Mouse (Mus musculus) central nervous system, embryonic 11.5 days (tissue): ENCODE results near the gene Olfr1453. TPM values are rescaled to one million over a fixed set of nuclear protein-coding genes. Genes with fewer than 3 reads are reported as not detected.

Experiments
- polyA plus RNA-seq: library from polyadenylated mRNA; depleted of rRNA; stranded (reverse); fragments of >200 nt; gene quantifications from 2 replicates; pipeline ENCODE4 v1.2.3, GENCODE M21; 2012; rRNA removed

The Olfr1453 gene
- not detected in 2 replicates for polyA plus RNA-seq

DNA sequence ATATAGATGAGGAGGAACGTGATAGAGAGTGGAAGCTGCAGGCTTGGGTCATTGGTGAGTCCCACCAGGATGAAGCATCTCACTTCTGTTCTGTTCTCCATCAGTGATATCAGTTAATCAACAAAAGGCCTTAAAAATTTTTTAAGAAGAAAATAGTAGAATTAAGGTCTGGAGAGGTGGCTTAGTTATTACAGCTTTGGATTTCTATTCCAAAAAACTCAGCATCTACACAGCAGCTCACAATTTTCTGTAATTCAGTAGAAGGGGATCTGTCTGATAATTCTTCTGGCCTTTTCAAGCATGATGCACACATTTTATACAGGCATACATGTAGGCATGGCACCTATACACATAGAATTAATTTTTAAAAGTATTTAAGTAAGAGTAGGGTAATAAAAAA lies at the start of gene Olfr1453:
Gene Olfr1453 (minus strand): TSS at position 101 of the 400 bp plus-strand sequence.

DNA sequence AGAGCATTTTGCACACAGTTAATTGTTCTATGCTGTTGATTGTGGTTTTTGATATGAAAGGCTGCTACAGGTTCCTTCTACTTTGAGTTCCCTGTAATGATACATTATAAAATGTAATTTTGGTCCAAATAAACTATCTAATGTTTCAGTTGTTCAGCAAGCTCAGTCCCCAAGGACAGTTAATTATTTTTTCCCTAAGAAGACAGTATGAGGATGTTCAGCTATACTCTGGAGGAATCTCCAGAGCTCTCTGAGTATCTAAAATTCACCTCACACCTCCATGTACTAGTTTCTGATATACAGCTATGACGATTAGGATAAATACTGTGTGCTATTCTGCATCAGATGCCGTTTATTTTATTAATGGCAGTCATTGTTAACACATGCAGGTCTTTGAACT lies 32.2 kb upstream of the Olfr1453 start, which contains the start of gene Olfr1454:
Gene Olfr1454 (plus strand): TSS at position 301 of the 400 bp plus-strand sequence.

DNA sequence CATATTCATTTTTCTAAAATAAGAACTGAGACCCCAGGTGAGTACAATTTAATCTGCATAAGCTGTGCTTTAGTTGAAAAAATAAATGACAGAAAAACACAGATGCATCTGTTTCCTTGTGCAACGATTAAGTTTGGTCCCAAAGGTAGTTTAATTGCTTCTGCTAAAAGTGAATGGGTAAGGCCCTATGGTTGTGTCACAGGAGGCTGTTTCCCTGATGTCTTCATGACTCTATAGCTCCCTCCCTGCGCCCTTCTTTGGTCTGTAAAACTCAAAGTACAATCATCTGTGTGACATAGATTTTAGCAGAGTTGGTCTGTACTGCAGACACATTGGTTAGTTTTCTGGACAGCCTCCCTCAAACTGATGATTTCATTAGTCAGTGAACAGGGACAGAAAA lies 33.4 kb downstream of the Olfr1453 start, which contains the start of gene Olfr1451:
Gene Olfr1451 (plus strand): TSS at position 301 of the 400 bp plus-strand sequence.

Other genes starting within 250 kb of the Olfr1453 start
- gene Zfp91, start 232.2 kb downstream of the Olfr1453 start, polyA plus RNA-seq, result 36.9 and 40.9 TPM in 2 replicates
- 1.5 and 1.8 TPM in 2 replicates for gene Lpxn, start 232.1 kb downstream of the Olfr1453 start, polyA plus RNA-seq
- not detected in 2 replicates for gene Gm5244, start 181.6 kb downstream of the Olfr1453 start, polyA plus RNA-seq
- gene Olfr1444, start 171.0 kb downstream of the Olfr1453 start, polyA plus RNA-seq, result not detected in 2 replicates
- gene Olfr1445, start 144.5 kb downstream of the Olfr1453 start, polyA plus RNA-seq, result not detected in 2 replicates
- gene Olfr1446, start 134.8 kb downstream of the Olfr1453 start, polyA plus RNA-seq, result not detected in 2 replicates
- gene Olfr1447, start 124.6 kb downstream of the Olfr1453 start, polyA plus RNA-seq, result not detected in 2 replicates
- gene Olfr1448, start 103.9 kb downstream of the Olfr1453 start, polyA plus RNA-seq, result not detected in 2 replicates
- gene Olfr1449, start 97.5 kb downstream of the Olfr1453 start, polyA plus RNA-seq, result not detected in 2 replicates
- not detected in 2 replicates for gene Olfr1450, start 78.1 kb downstream of the Olfr1453 start, polyA plus RNA-seq
- not detected in 2 replicates for gene Olfr1451, start 33.3 kb downstream of the Olfr1453 start, polyA plus RNA-seq
- gene Olfr1454, start 32.3 kb upstream of the Olfr1453 start, polyA plus RNA-seq, result not detected in 2 replicates
- not detected in 2 replicates for gene Olfr1457, start 69.6 kb upstream of the Olfr1453 start, polyA plus RNA-seq
- gene Olfr1458, start 78.4 kb upstream of the Olfr1453 start, polyA plus RNA-seq, result not detected in 2 replicates
- gene Olfr1459, start 121.2 kb upstream of the Olfr1453 start, polyA plus RNA-seq, result not detected in 2 replicates
- not detected in 2 replicates for gene Olfr1461, start 134.7 kb upstream of the Olfr1453 start, polyA plus RNA-seq
- not detected in 2 replicates for gene Olfr1462, start 157.4 kb upstream of the Olfr1453 start, polyA plus RNA-seq
- not detected in 2 replicates for gene Olfr1463, start 203.0 kb upstream of the Olfr1453 start, polyA plus RNA-seq